Mouse (Mus musculus) small intestine, adult 2 months (tissue): ENCODE measurements around the gene Adamtsl4. TPM values are rescaled to one million over a fixed set of nuclear protein-coding genes. Genes with fewer than 3 reads are reported as not detected.

Source experiments
- H3K27ac ChIP-seq: fragments of 200-500 bp; 2 replicates; pipeline ENCODE4 v1.5.1; 2012; ENCODE audit warnings: low read depth, low read length, control low read depth, inconsistent platforms; ENCODE audit not compliant: insufficient read depth
- H3K27me3 ChIP-seq: fragments of 200-500 bp; 2 replicates; pipeline ENCODE4 v1.6.1; 2012; ENCODE audit warnings: mild to moderate bottlenecking, moderate library complexity, low read length, inconsistent platforms; ENCODE audit not compliant: control insufficient read depth, insufficient read depth
- H3K36me3 ChIP-seq: fragments of 200-500 bp; 2 replicates; pipeline ENCODE4 v1.6.1; 2012; ENCODE audit warnings: mild to moderate bottlenecking, low read length, control low read depth, inconsistent platforms; ENCODE audit not compliant: control insufficient read depth, insufficient read depth
- H3K4me1 ChIP-seq: fragments of 200-500 bp; 2 replicates; pipeline ENCODE4 v1.6.1; 2012; ENCODE audit warnings: low read length, inconsistent platforms, mixed read lengths; ENCODE audit not compliant: control insufficient read depth, insufficient read depth, insufficient read length
- H3K4me3 ChIP-seq: fragments of 200-500 bp; 2 replicates; pipeline ENCODE4 v1.5.1; 2012; ENCODE audit warnings: low read depth, mild to moderate bottlenecking, control low read depth, inconsistent platforms, low read length, moderate library complexity
- CTCF ChIP-seq: fragments of 200-500 bp; IDR thresholded peaks from 2 replicates; pipeline ENCODE4 v1.5.1; 2012; ENCODE audit warnings: low read depth, mild to moderate bottlenecking, control low read depth, inconsistent platforms, low read length, moderate library complexity, mixed read lengths; ENCODE audit not compliant: insufficient replicate concordance, insufficient read length; ENCODE audit errors: extremely low read depth
- POLR2A ChIP-seq: fragments of 200-500 bp; IDR thresholded peaks from 2 replicates; pipeline ENCODE4 v1.6.1; 2012; ENCODE audit warnings: low read depth, mild to moderate bottlenecking, control low read depth, inconsistent platforms, low read length, moderate library complexity
- WGBS: fragments of 180-500 bp; shearing (Covaris S2); methylation state at CpG from one replicate; pipeline ENCODE4 v1.1.7; 2018; 5-methylcytosine and 5-hydroxymethylcytosine counted together
- polyA plus RNA-seq: library from polyadenylated mRNA; depleted of rRNA; stranded (reverse); fragments of >200 nt; gene quantifications from 2 replicates; pipeline ENCODE4 v1.2.3, GENCODE M21; 2012

The Adamtsl4 gene
- polyA plus RNA-seq, 1 experiment: 8.2 TPM

DNA sequence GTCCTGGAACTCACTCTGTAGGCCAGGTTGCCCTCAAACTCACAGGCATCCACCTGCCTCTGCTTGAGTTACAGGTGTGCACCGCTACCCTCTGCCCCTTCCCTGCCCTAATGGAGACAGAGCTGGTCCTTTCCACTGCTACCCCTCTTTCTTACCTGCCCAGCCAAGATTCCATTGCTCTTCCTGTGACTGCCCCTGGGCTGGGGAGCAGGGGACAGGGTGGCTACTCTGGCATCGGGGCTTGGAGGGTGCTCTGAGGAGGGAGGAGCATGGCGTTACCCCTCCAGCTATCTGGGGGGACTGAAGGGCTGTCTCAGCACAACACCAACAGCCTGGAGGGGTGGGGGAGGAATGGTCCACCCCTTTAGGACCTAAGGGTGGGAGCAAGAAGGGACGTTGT lies 2.4 kb downstream of the Adamtsl4 start:
- no peak for TF ChIP-seq CTCF
- TF ChIP-seq POLR2A: no peak
- H3K27ac ChIP-seq: no peak overlapping the region
- H3K4me3 ChIP-seq: no peak overlapping the region
- peaks cover 4% of the 10 kb centered on the region for H3K4me1 ChIP-seq
- H3K27me3 ChIP-seq: no peaks in the 10 kb centered on the region
- WGBS: 88% methylated on average over 4 of the region's 4 CpGs
- H3K36me3 ChIP-seq: no peaks in the 10 kb centered on the region

DNA sequence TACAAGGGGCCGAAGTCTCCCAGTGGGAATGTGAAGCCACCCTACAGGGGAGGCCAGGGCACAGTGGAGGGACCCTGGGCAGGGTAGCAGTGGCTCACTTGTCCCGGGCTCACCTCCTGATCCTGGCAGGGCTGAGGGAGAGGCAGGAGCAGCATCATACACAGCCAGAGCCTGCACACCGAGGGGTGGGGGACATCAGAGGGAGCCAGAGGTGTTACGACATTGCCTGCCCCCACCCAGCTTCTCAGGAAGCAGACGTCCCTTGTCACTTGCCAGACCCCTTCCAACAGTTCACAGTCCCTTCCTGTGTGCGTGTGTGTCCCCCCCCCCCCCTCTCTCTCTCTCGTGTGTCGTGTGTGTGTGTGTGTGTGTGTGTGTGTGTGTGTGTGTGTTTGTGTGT lies 2.9 kb downstream of the Adamtsl4 start:
- no peak overlapping the region for H3K4me3 ChIP-seq
- 65% methylated on average over 8 of the region's 8 CpGs for WGBS
- TF ChIP-seq CTCF (no peak), POLR2A (no peak)
- H3K27ac ChIP-seq: no peak overlapping the region
- peaks cover 8% of the 10 kb centered on the region for H3K4me1 ChIP-seq
- H3K36me3 ChIP-seq: no peaks in the 10 kb centered on the region
- H3K27me3 ChIP-seq: no peaks in the 10 kb centered on the region

DNA sequence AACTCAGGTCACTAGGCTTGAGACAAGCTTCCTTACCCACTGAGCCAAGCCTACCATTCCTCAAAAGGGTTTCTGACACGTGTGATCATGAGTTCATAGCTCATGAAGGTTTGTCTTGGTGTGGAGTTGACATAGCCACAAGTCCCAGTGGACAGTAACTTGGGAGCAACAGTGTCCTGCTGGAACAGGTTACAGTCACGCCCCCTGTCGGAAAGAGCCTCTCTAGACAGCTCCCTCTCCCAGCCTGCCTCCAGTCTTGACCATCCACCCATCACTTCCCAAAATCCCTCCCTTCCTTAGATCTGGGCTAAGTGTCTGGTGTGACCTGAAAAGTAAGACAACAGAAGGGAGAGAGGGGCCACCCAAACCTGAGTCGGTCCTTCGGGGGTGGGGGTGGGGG lies 4.8 kb downstream of the Adamtsl4 start:
- WGBS: 78% methylated on average over 5 of the region's 5 CpGs
- peaks cover 9% of the 10 kb centered on the region for H3K4me1 ChIP-seq
- no peak overlapping the region for H3K4me3 ChIP-seq
- no peaks in the 10 kb centered on the region for H3K36me3 ChIP-seq
- TF ChIP-seq CTCF (no peak), POLR2A (no peak)
- H3K27ac ChIP-seq: no peak overlapping the region
- H3K27me3 ChIP-seq: no peaks in the 10 kb centered on the region

DNA sequence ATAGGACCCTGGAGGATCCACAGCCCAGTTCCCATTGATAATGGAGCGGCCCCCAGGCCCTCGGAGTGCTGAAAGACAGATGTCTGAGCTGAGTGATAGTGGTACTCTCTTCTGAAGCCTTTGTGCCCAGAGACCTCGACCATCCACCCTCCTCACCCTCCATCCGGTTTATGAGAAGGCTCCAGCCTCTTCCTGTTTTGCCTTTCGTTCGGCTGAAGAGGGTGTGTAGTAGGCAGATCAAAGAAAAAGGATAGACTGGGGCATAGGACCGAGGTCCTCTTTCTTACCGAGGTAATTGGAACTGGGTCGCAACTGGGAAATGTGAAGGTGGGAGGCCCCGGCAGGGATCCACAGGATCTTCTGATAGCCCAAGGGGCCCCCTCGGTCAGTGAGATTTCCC lies 6.4 kb downstream of the Adamtsl4 start:
- WGBS: 70% methylated on average over 11 of the region's 11 CpGs
- H3K4me1 ChIP-seq: peaks cover 18% of the 10 kb centered on the region
- H3K4me3 ChIP-seq: no peak overlapping the region
- no peaks in the 10 kb centered on the region for H3K36me3 ChIP-seq
- no peak for TF ChIP-seq CTCF
- TF ChIP-seq POLR2A: no peak
- no peaks in the 10 kb centered on the region for H3K27me3 ChIP-seq
- H3K27ac ChIP-seq: no peak overlapping the region

DNA sequence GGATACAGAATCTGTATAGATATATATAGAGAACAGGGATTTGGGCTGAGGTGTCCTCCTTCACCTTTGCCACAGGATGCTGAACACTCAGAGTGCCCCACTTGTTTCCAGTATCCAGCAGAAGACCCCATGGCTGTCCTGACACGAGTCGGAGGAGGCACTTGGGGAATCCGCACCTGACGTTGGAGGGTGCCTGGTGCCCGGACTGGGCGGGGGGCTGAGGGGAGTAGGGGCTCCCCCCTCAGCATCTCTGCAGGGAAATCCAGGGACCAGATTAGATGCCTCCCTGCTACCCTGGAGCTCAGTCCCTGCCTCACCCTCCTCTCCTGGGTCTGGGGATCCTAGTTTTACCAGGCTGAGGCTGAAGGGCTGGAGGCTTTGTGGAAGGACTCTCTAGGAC lies 7.0 kb downstream of the Adamtsl4 start:
- H3K4me3 ChIP-seq: no peak overlapping the region
- 87% methylated on average over 6 of the region's 6 CpGs for WGBS
- H3K27ac ChIP-seq: no peak overlapping the region
- H3K36me3 ChIP-seq: no peaks in the 10 kb centered on the region
- H3K4me1 ChIP-seq: peaks cover 24% of the 10 kb centered on the region
- TF ChIP-seq CTCF: no peak
- no peak for TF ChIP-seq POLR2A
- no peaks in the 10 kb centered on the region for H3K27me3 ChIP-seq

DNA sequence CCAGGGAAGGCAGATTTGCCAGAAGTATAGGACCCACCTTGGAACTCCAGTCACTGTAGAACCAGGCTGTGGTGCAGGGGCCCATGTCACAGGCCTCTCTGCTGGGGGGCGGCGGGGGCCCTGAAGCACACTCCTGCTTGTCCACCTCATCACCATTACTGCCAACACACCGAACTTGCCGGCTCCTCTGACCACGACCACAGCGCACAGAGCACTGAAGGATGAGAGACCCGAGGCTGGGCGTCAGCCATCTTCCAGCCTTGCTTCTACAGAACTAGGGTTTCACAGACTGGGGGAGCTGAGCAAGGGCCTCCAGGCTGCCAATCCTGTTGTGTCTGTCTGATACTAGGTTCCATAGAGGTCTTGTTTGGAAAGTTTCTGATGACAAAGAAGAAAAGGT lies 8.2 kb downstream of the Adamtsl4 start:
- Histone ChIP-seq H3K4me1 (peaks cover 30% of the 10 kb centered on the region), H3K27ac (no peak overlapping the region), H3K4me3 (no peak overlapping the region), H3K27me3 (no peaks in the 10 kb centered on the region), H3K36me3 (no peaks in the 10 kb centered on the region)
- 92% methylated on average over 8 of the region's 8 CpGs for whole genome bisulfite sequencing
- TF ChIP-seq CTCF: no peak
- TF ChIP-seq POLR2A: no peak

DNA sequence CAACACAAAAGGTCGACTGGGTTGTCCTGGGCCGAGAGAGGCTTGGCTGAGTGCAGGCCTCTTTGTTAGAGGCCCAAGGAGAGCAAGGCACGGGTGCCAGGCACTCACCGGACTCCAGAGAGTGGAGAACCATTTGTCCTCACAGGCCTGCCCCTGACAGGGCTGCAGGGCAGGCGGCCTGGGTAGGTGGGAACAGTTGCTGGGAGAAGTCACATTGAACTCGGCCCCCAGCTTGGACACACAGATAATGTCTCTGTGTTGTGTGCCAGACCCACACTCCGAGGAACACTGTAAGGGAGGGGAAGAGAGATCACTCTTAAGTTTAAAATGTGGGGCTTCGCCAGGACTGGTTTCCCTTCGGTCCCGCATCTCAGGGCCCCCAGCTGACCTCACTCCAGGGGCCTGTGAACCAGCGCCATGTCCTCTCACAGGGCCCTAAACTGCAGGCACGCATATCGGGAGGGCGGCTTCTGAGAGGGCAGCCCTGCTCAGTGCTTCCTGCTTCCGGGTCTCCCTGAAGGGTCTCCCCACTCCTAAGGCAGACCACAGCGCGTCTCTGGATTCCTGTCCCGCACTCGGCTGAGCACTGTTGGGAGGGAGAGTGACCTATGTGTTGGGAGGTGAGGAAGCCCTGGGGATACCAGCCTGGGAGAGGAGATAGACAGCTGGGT lies 10.2 kb downstream of the Adamtsl4 start:
- 82% methylated on average over 19 of the region's 19 CpGs for WGBS
- H3K4me3 ChIP-seq: no peak overlapping the region
- no peaks in the 10 kb centered on the region for H3K27me3 ChIP-seq
- H3K4me1 ChIP-seq: peaks cover 44% of the 10 kb centered on the region
- no peak for TF ChIP-seq CTCF
- no peak for TF ChIP-seq POLR2A
- no peak overlapping the region for H3K27ac ChIP-seq
- no peaks in the 10 kb centered on the region for H3K36me3 ChIP-seq
